Mouse (Mus musculus) liver, embryonic 13.5 days (tissue): ENCODE results near the gene Poc1a. TPM values are rescaled to one million over a fixed set of nuclear protein-coding genes. Genes with fewer than 3 reads are reported as not detected.

Experiments
- ATAC-seq: fragments of 200-750 bp; cut with Nextera tagmentation; 2 replicates; pipeline ENCODE4 v1.8.0; 2017; ENCODE audit warnings: low read depth, mild to moderate bottlenecking, moderate number of reproducible peaks, moderate library complexity
- DNase-seq: peaks from one replicate; pipeline ENCODE4 v3.0.0; 2022
- H3K27ac ChIP-seq: fragments of 300-500 bp; sonication (generic); 2 replicates; pipeline ENCODE4 v1.5.1; 2015; ENCODE audit warnings: moderate library complexity, mild to moderate bottlenecking, inconsistent platforms
- H3K27me3 ChIP-seq: fragments of 300-500 bp; sonication (generic); 2 replicates; pipeline ENCODE4 v1.6.1; 2015; ENCODE audit warnings: mild to moderate bottlenecking, inconsistent platforms
- H3K36me3 ChIP-seq: fragments of 300-500 bp; sonication (generic); 2 replicates; pipeline ENCODE4 v1.6.1; 2015; ENCODE audit warnings: mild to moderate bottlenecking, inconsistent platforms
- H3K4me1 ChIP-seq: fragments of 300-500 bp; sonication (generic); replicated peaks from 2 replicates; pipeline ENCODE4 v1.6.1; 2015; ENCODE audit warnings: inconsistent platforms
- H3K4me2 ChIP-seq: fragments of 300-500 bp; sonication (generic); 2 replicates; pipeline ENCODE4 v1.6.1; 2015; ENCODE audit warnings: inconsistent platforms, mild to moderate bottlenecking, moderate library complexity
- H3K4me3 ChIP-seq: fragments of 300-500 bp; sonication (generic); replicated peaks from 2 replicates; pipeline ENCODE4 v1.5.1; 2015; ENCODE audit warnings: mild to moderate bottlenecking, inconsistent platforms
- H3K9ac ChIP-seq: fragments of 300-500 bp; sonication (generic); 2 replicates; pipeline ENCODE4 v1.6.1; 2015; ENCODE audit warnings: mild to moderate bottlenecking, inconsistent platforms
- H3K9me3 ChIP-seq: fragments of 300-500 bp; sonication (generic); replicated peaks from 2 replicates; pipeline ENCODE4 v1.6.1; 2016; ENCODE audit warnings: inconsistent platforms
- WGBS: fragments of 180-500 bp; shearing (Covaris S2); methylation state at CpG from one replicate; pipeline ENCODE4 v1.1.7; 2015; ENCODE audit not compliant: insufficient replicate concordance; 5-methylcytosine and 5-hydroxymethylcytosine counted together
- polyA plus RNA-seq: library from polyadenylated mRNA; unstranded; fragments of >200 nt; fragmentation: Nextera tagmentation; extraction: Ambion mirVana; gene quantifications from 2 replicates; pipeline ENCODE4 v1.2.1, GENCODE M21; 2015

The Poc1a gene
- polyA plus RNA-seq, 1 experiment from 2014 or later = 27.4 TPM

DNA sequence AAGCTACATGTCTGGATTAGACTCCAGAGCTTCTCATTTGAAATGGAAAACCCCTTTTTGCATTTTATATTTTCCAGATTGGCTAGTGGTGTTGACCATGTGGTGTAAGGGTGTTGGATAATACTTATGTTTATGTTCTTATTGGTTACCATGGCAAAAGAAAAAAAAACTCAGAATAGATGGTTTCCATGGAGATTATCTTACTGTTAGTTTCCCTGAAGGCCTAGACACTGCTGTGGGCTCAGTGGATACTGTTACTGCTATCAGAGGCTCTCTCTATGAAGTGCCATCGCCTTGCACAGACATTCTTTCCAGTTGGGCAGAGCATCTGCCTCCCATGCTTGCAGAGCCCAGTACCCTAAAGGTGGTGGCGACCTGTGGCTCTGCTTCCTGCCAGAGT lies 37.2 kb downstream of the Poc1a start:
- peaks cover 5% of the 10 kb centered on the region; the same call in 1 of the 2 replicates for H3K36me3 ChIP-seq
- ATAC-seq (no peak), DNase-seq (no peak)
- H3K27ac ChIP-seq = no peak overlapping the region
- no peaks in the 10 kb centered on the region for H3K27me3 ChIP-seq
- H3K9ac ChIP-seq = no peak overlapping the region
- H3K4me1 ChIP-seq = peaks cover 29% of the 10 kb centered on the region
- H3K4me2 ChIP-seq = no peak overlapping the region
- 49% methylated on average over 2 of the region's 2 CpGs for whole genome bisulfite sequencing
- no peaks in the 10 kb centered on the region for H3K9me3 ChIP-seq
- no peak overlapping the region for H3K4me3 ChIP-seq

DNA sequence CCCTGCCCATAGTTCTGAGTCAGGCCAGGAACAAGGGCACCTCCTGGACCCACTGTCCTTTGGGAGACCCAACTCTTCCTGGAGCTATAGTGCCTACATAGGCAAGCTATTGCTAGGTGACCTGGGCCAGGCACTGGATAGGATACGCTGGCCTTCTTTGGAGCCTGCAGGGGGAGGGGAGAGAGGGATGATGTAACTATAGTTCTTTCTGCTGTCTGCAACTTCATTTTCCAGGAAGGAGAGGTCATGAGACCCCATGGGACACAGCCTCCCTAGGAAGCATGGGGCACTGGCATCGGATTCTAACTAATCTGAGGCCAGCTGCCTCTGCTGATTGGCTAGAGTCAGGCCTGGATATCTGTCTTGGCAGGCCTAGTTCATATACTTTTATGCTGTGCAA lies 38.2 kb downstream of the Poc1a start:
- no peak overlapping the region for H3K27ac ChIP-seq
- DNase-seq (no peak), ATAC-seq (peak; percentile 35; the same call in 1 of the 2 replicates)
- no peak overlapping the region for H3K4me2 ChIP-seq
- H3K4me3 ChIP-seq = no peak overlapping the region
- peaks cover 32% of the 10 kb centered on the region for H3K4me1 ChIP-seq
- 60% methylated on average over 2 of the region's 2 CpGs for WGBS
- H3K36me3 ChIP-seq = 0 out of 2 replicates have a peak, but pooled peaks cover 5% of the 10 kb centered on the region
- no peaks in the 10 kb centered on the region for H3K9me3 ChIP-seq
- H3K9ac ChIP-seq = no peak overlapping the region
- no peaks in the 10 kb centered on the region for H3K27me3 ChIP-seq

DNA sequence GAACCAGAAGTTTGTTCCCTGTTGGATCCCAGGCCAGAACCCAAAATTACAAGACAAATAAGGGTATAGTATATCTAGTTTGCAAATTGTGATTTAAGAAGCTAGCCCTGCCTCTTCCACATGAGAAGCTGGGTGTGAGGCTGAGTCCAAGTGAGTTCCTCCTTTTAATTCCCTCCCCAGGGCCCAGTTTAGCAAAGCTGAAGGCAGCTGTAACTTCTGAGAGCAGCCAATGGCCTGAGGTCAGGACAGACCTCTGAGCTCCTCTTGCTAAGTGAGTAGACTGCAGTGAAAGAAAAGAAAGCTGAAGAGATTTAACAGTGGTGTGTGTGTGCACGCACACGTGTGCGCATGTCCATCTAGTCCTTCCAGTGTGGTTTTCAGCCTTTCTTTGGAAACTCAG lies 41.6 kb downstream of the Poc1a start:
- H3K27me3 ChIP-seq = no peaks in the 10 kb centered on the region
- peaks cover 1% of the 10 kb centered on the region; the same call in 1 of the 2 replicates for H3K36me3 ChIP-seq
- H3K9me3 ChIP-seq = no peaks in the 10 kb centered on the region
- peaks cover 32% of the 10 kb centered on the region for H3K4me1 ChIP-seq
- 86% methylated on average over 3 of the region's 3 CpGs for WGBS
- no peak overlapping the region for H3K27ac ChIP-seq
- H3K4me3 ChIP-seq = no peak overlapping the region
- no peak overlapping the region for H3K9ac ChIP-seq
- ATAC-seq (no peak), DNase-seq (no peak)
- no peak overlapping the region for H3K4me2 ChIP-seq

DNA sequence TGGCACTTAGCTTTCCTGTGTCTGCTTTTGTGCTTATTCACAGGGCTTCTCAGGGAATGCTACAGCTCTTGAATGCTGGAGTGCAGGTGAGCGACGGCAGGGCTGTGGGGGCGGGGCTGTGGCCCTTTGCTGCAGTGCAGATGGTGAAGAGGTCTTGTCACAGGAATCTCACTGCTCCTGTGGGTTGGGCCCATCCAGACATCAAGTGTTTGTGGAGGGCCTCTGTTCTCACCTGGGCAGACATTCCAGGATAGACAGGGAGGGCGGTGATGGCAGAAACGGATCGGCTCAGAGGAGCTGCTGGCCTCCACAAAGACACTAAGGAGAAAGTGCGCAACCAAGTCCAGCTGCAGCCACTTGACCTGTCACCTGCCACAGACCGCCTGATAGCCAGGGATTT lies 45.4 kb downstream of the Poc1a start:
- H3K4me1 ChIP-seq = peaks cover 20% of the 10 kb centered on the region
- no peak overlapping the region for H3K9ac ChIP-seq
- H3K4me3 ChIP-seq = no peak overlapping the region
- ATAC-seq (no peak), DNase-seq (no peak)
- H3K36me3 ChIP-seq = peaks cover 11% of the 10 kb centered on the region
- no peaks in the 10 kb centered on the region for H3K9me3 ChIP-seq
- no peaks in the 10 kb centered on the region for H3K27me3 ChIP-seq
- no peak overlapping the region for H3K4me2 ChIP-seq
- 83% methylated on average over 8 of the region's 8 CpGs for WGBS
- H3K27ac ChIP-seq = no peak overlapping the region

DNA sequence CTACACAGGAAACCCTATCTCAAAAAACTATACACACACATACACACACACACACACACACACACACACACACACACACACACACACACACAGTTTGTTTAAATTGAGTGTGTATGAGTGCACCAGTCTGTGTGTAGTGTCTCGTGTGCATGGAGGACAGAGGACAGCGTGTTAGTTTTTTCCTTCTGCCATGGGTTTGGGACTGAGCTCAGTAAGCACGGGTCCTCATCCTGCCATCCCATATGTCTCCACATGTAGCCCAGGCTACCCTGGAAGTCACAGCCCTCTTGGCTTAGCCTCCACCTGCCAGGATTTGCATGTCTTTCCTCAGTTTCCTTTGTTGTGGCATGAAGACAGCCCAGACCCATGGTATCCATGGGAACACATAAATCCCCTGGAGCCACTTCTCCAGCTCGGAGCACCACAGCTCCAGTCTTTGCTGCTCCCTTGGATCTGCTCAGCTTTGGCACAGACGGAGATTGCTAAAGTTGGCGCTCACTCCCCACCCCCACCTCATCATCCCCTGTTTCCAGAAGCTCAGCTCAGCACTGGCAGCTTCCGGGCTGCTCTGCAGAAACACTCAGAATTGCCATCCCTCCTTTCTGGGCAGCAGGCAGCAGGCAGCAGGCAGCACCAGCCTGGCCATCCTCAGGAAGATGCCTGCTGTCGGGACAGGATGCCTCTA lies 46.4 kb downstream of the Poc1a start:
- no peaks in the 10 kb centered on the region for H3K9me3 ChIP-seq
- ATAC-seq = no peak
- H3K9ac ChIP-seq = no peak overlapping the region
- WGBS = 83% methylated on average over 8 of the region's 8 CpGs
- H3K27me3 ChIP-seq = no peaks in the 10 kb centered on the region
- H3K4me1 ChIP-seq = peaks cover 10% of the 10 kb centered on the region; the same call in 1 of the 2 replicates
- no peak overlapping the region for H3K4me3 ChIP-seq
- H3K4me2 ChIP-seq = no peak overlapping the region
- H3K27ac ChIP-seq = no peak overlapping the region
- no peak for DNase-seq
- peaks cover 11% of the 10 kb centered on the region for H3K36me3 ChIP-seq

DNA sequence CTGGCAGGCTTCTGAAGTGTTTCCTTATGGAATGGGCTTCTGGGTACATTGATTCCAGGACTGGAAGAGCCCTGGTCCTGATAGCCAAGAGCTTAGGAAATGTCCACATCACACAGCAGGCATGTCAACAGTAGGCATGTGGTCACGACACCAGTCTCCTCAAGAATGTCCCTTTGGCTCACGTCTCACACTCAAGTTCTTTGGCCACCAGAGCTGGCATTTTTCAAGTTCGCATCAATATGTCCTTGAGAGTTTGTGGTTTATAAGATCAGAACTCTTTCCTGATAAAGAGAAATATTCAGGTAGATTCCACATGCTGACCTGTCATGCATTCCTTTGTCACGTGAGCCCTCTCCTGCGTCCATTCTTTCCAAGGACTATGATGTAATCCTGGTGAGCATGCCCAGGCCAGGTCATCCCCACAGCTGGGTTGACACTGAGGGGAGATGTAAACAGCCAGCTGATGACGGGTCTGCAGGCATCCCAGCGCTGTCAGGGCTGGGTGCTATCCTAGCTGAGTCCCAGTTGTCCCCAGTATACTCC lies 47.3 kb downstream of the Poc1a start:
- Histone ChIP-seq H3K27ac (no peak overlapping the region), H3K4me3 (no peak overlapping the region), H3K36me3 (peaks cover 11% of the 10 kb centered on the region), H3K4me1 (peaks cover 2% of the 10 kb centered on the region; the same call in 1 of the 2 replicates), H3K9me3 (no peaks in the 10 kb centered on the region), H3K4me2 (no peak overlapping the region), H3K27me3 (no peaks in the 10 kb centered on the region), H3K9ac (no peak overlapping the region)
- ATAC-seq (no peak), DNase-seq (no peak)
- WGBS = 70% methylated on average over 7 of the region's 7 CpGs

DNA sequence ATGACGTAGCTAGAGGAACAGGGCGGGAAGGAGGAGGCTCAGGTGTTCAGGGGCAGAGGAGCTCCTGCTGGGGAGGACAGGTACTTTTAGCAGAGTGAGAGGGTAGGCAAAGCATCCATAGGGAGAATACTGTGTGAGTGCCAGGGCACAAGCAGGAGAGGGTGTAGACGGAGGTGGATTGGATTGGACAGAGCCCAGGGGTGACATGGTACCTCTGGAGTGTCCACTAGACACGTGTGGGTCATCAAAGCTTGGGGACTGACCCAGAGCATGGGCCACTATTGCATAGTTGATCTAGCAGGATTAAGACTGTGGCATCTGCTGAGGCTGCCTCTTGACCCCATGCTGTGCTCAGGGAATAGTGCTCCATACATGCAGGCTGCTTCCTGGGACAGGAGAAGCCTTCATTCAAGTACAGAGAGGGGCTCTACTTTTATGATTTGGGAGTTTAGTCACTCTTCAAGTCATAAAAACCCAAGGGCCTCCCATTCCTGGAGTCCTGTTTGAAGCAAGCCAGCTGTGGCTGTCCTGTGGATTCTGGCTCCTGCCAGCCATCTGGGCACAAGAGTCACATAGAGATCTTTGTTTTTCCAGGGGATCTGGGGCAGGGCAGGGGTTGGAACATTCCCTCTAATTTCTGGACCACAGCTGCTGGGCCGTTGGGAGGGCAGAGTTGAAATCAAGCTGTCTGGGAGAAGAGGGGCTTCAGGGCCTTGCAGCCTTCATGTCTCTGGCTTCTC lies 48.1 kb downstream of the Poc1a start:
- H3K4me2 ChIP-seq = no peak overlapping the region
- no peaks in the 10 kb centered on the region for H3K9me3 ChIP-seq
- no peak for ATAC-seq
- H3K4me1 ChIP-seq = no peaks in the 10 kb centered on the region
- H3K36me3 ChIP-seq = peaks cover 11% of the 10 kb centered on the region
- H3K4me3 ChIP-seq = no peak overlapping the region
- no peak overlapping the region for H3K9ac ChIP-seq
- H3K27ac ChIP-seq = no peak overlapping the region
- no peaks in the 10 kb centered on the region for H3K27me3 ChIP-seq
- DNase-seq = no peak
- WGBS = 77% methylated on average over 5 of the region's 5 CpGs

DNA sequence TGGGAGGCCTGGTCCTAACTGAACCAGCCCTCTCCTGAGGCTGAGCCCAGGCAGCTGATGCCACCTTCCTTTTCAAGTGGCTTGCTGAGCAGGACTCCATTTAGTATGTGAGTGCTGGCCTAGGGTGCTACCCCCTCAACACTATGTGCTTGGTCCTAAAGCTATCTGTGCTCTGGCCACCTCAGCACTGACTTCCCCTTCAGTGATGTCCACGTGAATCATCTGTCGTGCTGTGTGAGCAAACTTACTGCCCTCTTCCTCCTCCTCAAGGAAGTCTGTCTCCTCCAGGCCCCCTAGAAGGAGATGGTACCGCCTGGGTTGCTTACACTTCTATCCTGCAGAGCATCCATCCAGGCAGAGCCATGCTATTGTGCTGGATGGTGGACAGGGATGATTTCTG lies 51.9 kb downstream of the Poc1a start:
- H3K27me3 ChIP-seq = no peaks in the 10 kb centered on the region
- no peak overlapping the region for H3K9ac ChIP-seq
- H3K4me2 ChIP-seq = no peak overlapping the region
- no peak overlapping the region for H3K27ac ChIP-seq
- no peak overlapping the region for H3K4me3 ChIP-seq
- WGBS = 41% methylated on average over 3 of the region's 3 CpGs
- H3K4me1 ChIP-seq = no peaks in the 10 kb centered on the region
- H3K9me3 ChIP-seq = no peaks in the 10 kb centered on the region
- DNase-seq (no peak), ATAC-seq (no peak)
- peaks cover 7% of the 10 kb centered on the region for H3K36me3 ChIP-seq

DNA sequence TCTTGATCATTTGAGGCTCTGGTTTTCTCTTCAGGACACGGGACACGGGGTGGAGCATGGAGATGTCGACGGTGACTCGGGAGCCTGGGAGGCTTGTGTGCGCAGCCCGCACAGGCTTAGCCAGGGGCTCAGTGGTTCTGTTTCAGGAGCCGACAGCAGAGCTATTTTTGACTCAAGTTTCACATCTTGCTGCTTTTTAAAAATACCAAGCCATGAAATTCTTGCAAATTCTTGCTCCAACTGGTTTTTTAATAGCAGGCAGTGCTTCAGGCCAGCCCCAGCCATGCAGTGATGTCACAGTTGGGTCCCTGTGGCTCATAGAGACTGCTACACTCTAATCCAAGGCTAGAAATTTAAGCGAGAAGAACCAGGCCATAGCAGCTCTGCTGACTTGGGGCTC lies 56.8 kb downstream of the Poc1a start:
- ATAC-seq (no peak), DNase-seq (no peak)
- H3K9ac ChIP-seq = no peak overlapping the region
- no peak overlapping the region for H3K4me2 ChIP-seq
- no peaks in the 10 kb centered on the region for H3K9me3 ChIP-seq
- H3K36me3 ChIP-seq = no peaks in the 10 kb centered on the region
- H3K27me3 ChIP-seq = no peaks in the 10 kb centered on the region
- no peak overlapping the region for H3K4me3 ChIP-seq
- 76% methylated on average over 9 of the region's 9 CpGs for WGBS
- H3K27ac ChIP-seq = no peak overlapping the region
- 0 out of 2 replicates have a peak, but pooled peaks cover 9% of the 10 kb centered on the region for H3K4me1 ChIP-seq

DNA sequence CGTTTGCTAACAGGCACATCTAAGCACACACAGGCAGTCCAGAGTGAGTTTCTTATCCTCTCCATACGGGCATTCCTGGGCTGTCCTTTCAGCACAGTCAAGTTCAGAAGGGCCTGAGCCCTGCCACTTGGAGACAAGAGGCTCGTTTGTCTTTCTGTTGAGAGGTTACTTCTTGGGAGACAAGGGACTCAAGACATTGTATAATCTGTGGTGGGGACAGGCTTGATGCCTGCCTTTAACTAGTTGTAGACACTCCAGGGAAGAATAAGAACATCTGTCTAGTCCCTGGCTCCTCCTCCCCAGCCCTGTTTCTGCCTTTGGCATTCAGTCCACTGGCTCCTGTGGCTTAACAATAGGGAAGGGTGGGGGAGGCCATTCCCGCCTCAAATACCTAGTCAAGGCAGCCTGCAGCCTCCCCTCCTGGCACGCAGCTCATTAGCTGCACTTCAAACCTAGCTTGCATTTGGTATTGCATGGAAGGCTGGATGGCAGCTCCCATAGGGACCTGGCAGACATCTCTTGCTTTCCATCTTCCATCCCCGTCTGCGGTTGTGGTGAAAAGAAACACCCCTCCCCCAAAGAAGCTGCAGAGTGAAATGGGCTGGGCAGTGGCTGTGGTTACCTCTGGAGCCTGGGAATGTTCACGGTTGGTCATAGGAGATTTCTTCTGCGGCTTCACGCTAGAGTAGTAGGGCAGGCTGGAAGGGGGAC lies 57.8 kb downstream of the Poc1a start:
- ATAC-seq = no peak
- H3K4me1 ChIP-seq = 0 out of 2 replicates have a peak, but pooled peaks cover 9% of the 10 kb centered on the region

DNA sequence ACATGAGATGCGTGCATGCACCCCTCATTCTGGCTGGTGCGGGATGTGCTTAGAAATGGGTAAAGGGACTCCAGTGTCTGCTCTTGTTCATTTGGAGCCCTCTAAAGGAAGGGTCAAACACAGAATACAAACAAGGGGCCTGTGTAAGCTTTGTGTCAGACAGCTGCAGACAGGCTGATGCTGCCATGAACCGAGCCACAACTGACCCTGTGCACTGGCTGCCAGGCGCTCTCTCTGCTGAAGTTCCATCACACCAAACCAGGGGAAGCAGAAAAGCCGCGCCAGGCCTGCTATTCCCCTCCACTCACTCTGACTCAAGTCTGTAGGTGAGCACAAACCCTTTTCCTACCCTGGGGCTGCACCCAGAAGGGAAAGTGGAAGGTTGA lies 58.3 kb downstream of the Poc1a start:
- DNase-seq (no peak), ATAC-seq (no peak)
- Histone ChIP-seq H3K27ac (no peak overlapping the region), H3K27me3 (no peaks in the 10 kb centered on the region), H3K9ac (no peak overlapping the region), H3K4me1 (0 out of 2 replicates have a peak, but pooled peaks cover 9% of the 10 kb centered on the region), H3K36me3 (no peaks in the 10 kb centered on the region), H3K9me3 (no peaks in the 10 kb centered on the region), H3K4me3 (no peak overlapping the region), H3K4me2 (no peak overlapping the region)
- 79% methylated on average over 6 of the region's 6 CpGs for WGBS

More for the DNA sequence above, 57.8 kb downstream of the Poc1a start:
- Histone ChIP-seq H3K27me3 (no peaks in the 10 kb centered on the region), H3K4me2 (no peak overlapping the region), H3K9me3 (no peaks in the 10 kb centered on the region), H3K36me3 (no peaks in the 10 kb centered on the region), H3K9ac (no peak overlapping the region), H3K4me3 (no peak overlapping the region), H3K27ac (no peak overlapping the region)
- no peak for DNase-seq
- WGBS = 49% methylated on average over 10 of the region's 10 CpGs
